Mouse (Mus musculus) intestine, embryonic 15.5 days (tissue): Measurements from ENCODE around the gene Etfb. TPM values are rescaled to one million over a fixed set of nuclear protein-coding genes. Genes with fewer than 3 reads are reported as not detected.
"Not testable (repeated sequence)": the region's sequence is repeated elsewhere in the genome, so short reads cannot be mapped to it uniquely, and the experiment has no call there.

Source experiments
- ATAC-seq: fragments of 200-750 bp; cut with Nextera tagmentation; 2 replicates; pipeline ENCODE4 v1.8.0; 2017; ENCODE audit warnings: moderate TSS enrichment, moderate library complexity
- H3K27ac ChIP-seq: fragments of 300-500 bp; sonication (generic); 2 replicates; pipeline ENCODE4 v1.5.1; 2015; ENCODE audit warnings: mild to moderate bottlenecking, inconsistent platforms
- H3K27me3 ChIP-seq: fragments of 300-500 bp; sonication (generic); replicated peaks from 2 replicates; pipeline ENCODE4 v1.6.1; 2015; ENCODE audit warnings: inconsistent platforms
- H3K36me3 ChIP-seq: fragments of 300-500 bp; sonication (generic); 2 replicates; pipeline ENCODE4 v1.6.1; 2015; ENCODE audit warnings: inconsistent platforms
- H3K4me1 ChIP-seq: fragments of 300-500 bp; sonication (generic); replicated peaks from 2 replicates; pipeline ENCODE4 v1.6.1; 2015; ENCODE audit warnings: inconsistent platforms
- H3K4me2 ChIP-seq: fragments of 300-500 bp; sonication (generic); replicated peaks from 2 replicates; pipeline ENCODE4 v1.6.1; 2015; ENCODE audit warnings: mild to moderate bottlenecking, inconsistent platforms
- H3K4me3 ChIP-seq: fragments of 300-500 bp; sonication (generic); replicated peaks from 2 replicates; pipeline ENCODE4 v1.5.1; 2015; ENCODE audit warnings: inconsistent platforms
- H3K9ac ChIP-seq: fragments of 300-500 bp; sonication (generic); 2 replicates; pipeline ENCODE4 v1.6.1; 2015; ENCODE audit warnings: inconsistent platforms
- H3K9me3 ChIP-seq: fragments of 300-500 bp; sonication (generic); 2 replicates; pipeline ENCODE4 v1.6.1; 2016; ENCODE audit warnings: inconsistent platforms
- whole genome bisulfite sequencing: fragments of 180-500 bp; shearing (Covaris S2); methylation state at CpG from one replicate; pipeline ENCODE4 v1.1.7; 2015; 5-methylcytosine and 5-hydroxymethylcytosine counted together
- polyA plus RNA-seq: library from polyadenylated mRNA; unstranded; fragments of >200 nt; fragmentation: Nextera tagmentation; extraction: Ambion mirVana; gene quantifications from 2 replicates; pipeline ENCODE4 v1.2.1, GENCODE M21; 2015

Etfb gene
- polyA plus RNA-seq = 429 and 478 TPM in 2 replicates

DNA sequence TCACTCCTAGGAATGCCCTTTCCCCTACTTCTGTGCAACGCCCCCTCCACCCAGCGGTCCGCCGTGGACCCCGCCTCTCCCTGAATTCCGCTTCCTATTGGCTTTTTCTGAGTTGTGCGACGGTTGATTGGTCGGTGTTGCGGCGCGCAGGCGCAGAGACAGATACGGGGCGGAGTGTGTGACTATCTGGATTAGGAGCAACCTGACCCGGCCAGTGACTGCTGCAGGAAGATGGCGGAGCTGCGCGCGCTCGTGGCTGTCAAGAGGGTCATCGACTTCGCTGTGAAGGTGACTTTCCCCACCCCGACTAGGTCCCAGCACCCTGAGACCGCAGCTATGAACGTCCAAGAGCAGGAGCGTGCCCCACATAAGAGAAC, at the start of gene Etfb, which contains the start of gene Gm45233:
Etfb (plus strand) TSS at position 167 of the 377 bp plus-strand sequence.
Gm45233 (plus strand) TSS at position 212 of the 377 bp plus-strand sequence.
- H3K27me3 ChIP-seq = no peaks in the 10 kb centered on the region
- peak; percentile 97 for ATAC-seq
- 0% methylated on average over 27 of the region's 27 CpGs for WGBS
- H3K4me1 ChIP-seq = peaks cover 10% of the 10 kb centered on the region
- H3K4me2 ChIP-seq = peak within 1 kb of the TSS; percentile 89
- peak within 1 kb of the TSS; percentile 51 for H3K4me3 ChIP-seq
- no peaks in the 10 kb centered on the region; the same call in 1 of the 2 replicates for H3K36me3 ChIP-seq
- H3K9me3 ChIP-seq = no peaks in the 10 kb centered on the region
- peak within 1 kb of the TSS; percentile 98 for H3K27ac ChIP-seq
- H3K9ac ChIP-seq = peak within 1 kb of the TSS; percentile 66

- Histone ChIP-seq H3K27me3 (no peaks in the 10 kb centered on the region), H3K36me3 (no peaks in the 10 kb centered on the region), H3K4me3 (no peak overlapping the region), H3K4me1 (no peaks in the 10 kb centered on the region), H3K9ac (no peak overlapping the region), H3K27ac (no peak overlapping the region), H3K4me2 (no peak overlapping the region), H3K9me3 (no peaks in the 10 kb centered on the region)
- no peak for ATAC-seq
- WGBS = 84% methylated on average over 2 of the region's 2 CpGs
Observed at GRCm38 (mm10) chr7:43399501-43399900, 44.4 kb upstream of the Etfb start.

- Histone ChIP-seq H3K36me3 (no peaks in the 10 kb centered on the region), H3K4me2 (no peak overlapping the region), H3K27me3 (no peaks in the 10 kb centered on the region), H3K9ac (no peak overlapping the region), H3K4me3 (no peak overlapping the region), H3K4me1 (no peaks in the 10 kb centered on the region), H3K9me3 (no peaks in the 10 kb centered on the region), H3K27ac (no peak overlapping the region)
- 13% methylated on average over 2 of the region's 2 CpGs for WGBS
- ATAC-seq = no peak
Observed at GRCm38 (mm10) chr7:43402718-43403117, 41.2 kb upstream of the Etfb start.

DNA sequence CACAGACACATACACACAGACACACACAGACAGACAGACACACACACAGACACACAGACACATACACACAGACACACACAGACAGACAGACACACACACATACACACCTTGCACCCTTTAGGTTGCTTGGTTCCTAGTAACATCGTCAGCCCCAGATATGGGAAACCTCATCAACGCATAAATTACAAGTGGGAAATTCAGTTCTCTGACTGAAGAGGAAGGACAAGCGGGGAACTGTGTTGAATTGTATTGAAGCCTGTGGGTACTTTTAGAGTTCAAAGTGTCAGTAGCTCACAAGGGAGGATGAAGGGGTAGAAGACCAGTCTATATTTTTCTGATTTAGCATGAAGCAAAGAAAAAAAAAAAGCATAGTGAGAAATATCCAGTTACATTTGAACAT, 36.3 kb upstream of the Etfb start:
- H3K27ac ChIP-seq = no peak overlapping the region
- 80% methylated on average over 3 of the region's 3 CpGs for WGBS
- ATAC-seq = no peak

GRCm38 (mm10) chr7:43408131-43408553, 35.7 kb upstream of the Etfb start, which contains the start of gene Siglecg:
Siglecg (plus strand) TSS chr7:43408204.
- Histone ChIP-seq H3K4me2 (no peak within 1 kb of the TSS), H3K9ac (no peak within 1 kb of the TSS), H3K36me3 (no peaks in the 10 kb centered on the region), H3K9me3 (no peaks in the 10 kb centered on the region), H3K27ac (no peak within 1 kb of the TSS), H3K4me1 (no peaks in the 10 kb centered on the region), H3K4me3 (no peak within 1 kb of the TSS), H3K27me3 (no peaks in the 10 kb centered on the region; the same call in 1 of the 2 replicates)
- ATAC-seq = no peak
- WGBS = 70% methylated on average over 4 of the region's 4 CpGs

More for the DNA sequence above, 36.3 kb upstream of the Etfb start:
- no peak overlapping the region for H3K9ac ChIP-seq
- no peaks in the 10 kb centered on the region for H3K9me3 ChIP-seq
- no peaks in the 10 kb centered on the region; the same call in 1 of the 2 replicates for H3K27me3 ChIP-seq
- no peak overlapping the region for H3K4me3 ChIP-seq
- no peaks in the 10 kb centered on the region for H3K4me1 ChIP-seq
- H3K4me2 ChIP-seq = no peak overlapping the region
- H3K36me3 ChIP-seq = no peaks in the 10 kb centered on the region

DNA sequence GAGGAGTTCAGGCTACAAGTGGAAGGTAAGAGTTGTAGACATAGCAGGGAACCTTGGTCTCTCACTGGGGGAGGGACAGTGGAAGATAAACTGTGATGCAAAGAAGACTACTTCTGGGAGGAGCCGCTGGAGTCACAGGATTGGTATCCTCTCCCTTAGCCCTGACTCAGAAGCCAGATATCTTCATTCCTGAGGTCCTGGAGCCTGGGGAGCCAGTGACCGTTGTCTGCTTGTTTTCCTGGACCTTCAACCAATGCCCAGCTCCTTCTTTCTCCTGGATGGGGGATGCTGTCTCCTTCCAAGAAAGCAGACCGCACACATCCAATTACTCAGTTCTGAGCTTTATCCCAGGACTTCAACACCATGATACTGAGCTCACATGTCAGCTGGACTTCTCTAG, 34.8 kb upstream of the Etfb start:
- H3K36me3 ChIP-seq = no peaks in the 10 kb centered on the region
- no peak overlapping the region for H3K4me2 ChIP-seq
- no peaks in the 10 kb centered on the region for H3K4me1 ChIP-seq
- 68% methylated on average over 3 of the region's 3 CpGs for WGBS
- no peak overlapping the region for H3K9ac ChIP-seq
- no peak overlapping the region for H3K27ac ChIP-seq
- no peaks in the 10 kb centered on the region; the same call in 1 of the 2 replicates for H3K27me3 ChIP-seq
- H3K9me3 ChIP-seq = no peaks in the 10 kb centered on the region
- no peak for ATAC-seq
- no peak overlapping the region for H3K4me3 ChIP-seq

DNA sequence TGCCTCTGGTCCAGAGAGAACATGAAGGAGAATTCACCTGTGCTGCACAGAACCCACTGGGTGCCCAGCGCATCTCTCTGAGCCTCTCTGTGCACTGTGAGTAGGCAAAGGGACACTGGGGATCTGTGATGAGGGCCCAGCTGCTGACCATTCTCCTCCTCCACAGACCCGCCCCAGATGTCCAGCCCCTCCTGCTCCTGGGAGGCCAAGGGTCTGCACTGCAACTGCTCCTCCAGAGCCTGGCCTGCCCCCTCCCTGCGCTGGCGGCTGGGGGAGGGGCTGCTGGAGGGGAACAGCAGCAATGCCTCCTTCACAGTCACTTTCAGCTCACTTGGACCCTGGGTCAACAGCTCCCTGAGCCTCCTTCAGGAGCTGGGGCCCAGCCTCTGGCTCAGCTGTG, 32.2 kb upstream of the Etfb start:
- H3K4me1 ChIP-seq, H3K9me3 ChIP-seq, ATAC-seq, H3K27me3 ChIP-seq, H3K36me3 ChIP-seq, H3K9ac ChIP-seq, H3K4me2 ChIP-seq, H3K27ac ChIP-seq, H3K4me3 ChIP-seq: not testable (repeated sequence)
- WGBS = 29% methylated on average over 4 of the region's 4 CpGs

GRCm38 (mm10) chr7:43417298-43417697, 26.6 kb upstream of the Etfb start:
- Histone ChIP-seq H3K36me3 (no peaks in the 10 kb centered on the region), H3K4me2 (no peak overlapping the region), H3K27ac (no peak overlapping the region), H3K9ac (no peak overlapping the region), H3K9me3 (no peaks in the 10 kb centered on the region), H3K27me3 (no peaks in the 10 kb centered on the region), H3K4me1 (no peaks in the 10 kb centered on the region), H3K4me3 (no peak overlapping the region)
- no peak for ATAC-seq
- 87% methylated on average over 10 of the region's 10 CpGs for whole genome bisulfite sequencing

GRCm38 (mm10) chr7:43422995-43423617, 20.8 kb upstream of the Etfb start:
- Histone ChIP-seq H3K4me1 (no peaks in the 10 kb centered on the region), H3K4me3 (no peak overlapping the region), H3K9ac (no peak overlapping the region), H3K27me3 (no peaks in the 10 kb centered on the region), H3K27ac (no peak overlapping the region), H3K36me3 (no peaks in the 10 kb centered on the region), H3K9me3 (no peaks in the 10 kb centered on the region), H3K4me2 (peak overlapping the region; percentile 35)
- ATAC-seq = peak; percentile 94
- 9% methylated on average over 11 of the region's 11 CpGs for WGBS

GRCm38 (mm10) chr7:43423991-43424625, 19.8 kb upstream of the Etfb start:
- 66% methylated on average over 3 of the region's 3 CpGs for WGBS
- no peak for ATAC-seq
- no peak overlapping the region for H3K27ac ChIP-seq

GRCm38 (mm10) chr7:43427406-43427805, 16.5 kb upstream of the Etfb start, which contains the start of gene Lim2:
Lim2 (plus strand) TSS chr7:43427670.
- Histone ChIP-seq H3K4me1 (no peaks in the 10 kb centered on the region), H3K9me3 (no peaks in the 10 kb centered on the region), H3K4me2 (no peak within 1 kb of the TSS), H3K9ac (no peak within 1 kb of the TSS), H3K4me3 (no peak within 1 kb of the TSS), H3K27ac (no peak within 1 kb of the TSS), H3K36me3 (no peaks in the 10 kb centered on the region), H3K27me3 (no peaks in the 10 kb centered on the region)
- ATAC-seq = no peak
- WGBS = 91% methylated on average over 8 of the region's 8 CpGs

More at GRCm38 (mm10) chr7:43423991-43424625, 19.8 kb upstream of the Etfb start:
- H3K4me1 ChIP-seq = no peaks in the 10 kb centered on the region
- no peaks in the 10 kb centered on the region for H3K27me3 ChIP-seq
- no peaks in the 10 kb centered on the region for H3K36me3 ChIP-seq
- H3K9me3 ChIP-seq = no peaks in the 10 kb centered on the region
- H3K9ac ChIP-seq = no peak overlapping the region
- H3K4me3 ChIP-seq = no peak overlapping the region
- H3K4me2 ChIP-seq = no peak overlapping the region

DNA sequence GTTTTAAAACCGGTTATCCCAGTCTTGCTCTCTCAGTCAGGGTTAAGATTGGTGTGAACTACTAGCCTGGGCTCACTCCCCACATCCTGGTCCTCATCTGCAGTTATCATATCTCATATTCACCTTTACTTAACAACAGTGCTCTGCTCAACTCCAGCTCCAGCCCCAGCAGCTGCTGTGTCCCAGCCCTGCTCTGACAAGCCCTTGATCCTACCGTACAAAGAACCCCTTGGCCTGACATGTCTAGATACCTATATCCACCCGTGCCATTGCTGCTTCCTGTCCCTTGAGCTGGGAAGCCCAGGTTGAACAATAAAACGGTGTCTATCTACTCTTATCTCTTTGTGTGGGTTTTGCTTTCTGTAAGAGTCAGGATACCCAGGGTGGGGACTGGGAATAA, 14.4 kb upstream of the Etfb start:
- H3K4me3 ChIP-seq = no peak overlapping the region
- 40% methylated on average over 4 of the region's 4 CpGs for WGBS
- no peaks in the 10 kb centered on the region for H3K27me3 ChIP-seq
- H3K9ac ChIP-seq = no peak overlapping the region
- peak; percentile 75 for ATAC-seq
- H3K9me3 ChIP-seq = no peaks in the 10 kb centered on the region
- no peak overlapping the region for H3K27ac ChIP-seq
- H3K4me2 ChIP-seq = no peak overlapping the region
- H3K4me1 ChIP-seq = no peaks in the 10 kb centered on the region
- H3K36me3 ChIP-seq = no peaks in the 10 kb centered on the region

- H3K27ac ChIP-seq = no peak overlapping the region
- no peaks in the 10 kb centered on the region for H3K9me3 ChIP-seq
- no peak overlapping the region for H3K4me2 ChIP-seq
- no peak for ATAC-seq
- H3K27me3 ChIP-seq = no peaks in the 10 kb centered on the region
- 76% methylated on average over 4 of the region's 4 CpGs for WGBS
- H3K4me1 ChIP-seq = no peaks in the 10 kb centered on the region
- H3K4me3 ChIP-seq = no peak overlapping the region
- H3K9ac ChIP-seq = no peak overlapping the region
- no peaks in the 10 kb centered on the region for H3K36me3 ChIP-seq
Observed at GRCm38 (mm10) chr7:43432891-43433290, 11.0 kb upstream of the Etfb start.
